Mouse (Mus musculus): Measurements from ENCODE around the gene Inafm2.
A peak's percentile ranks its signal among the peaks of the same experiment; 100 is the strongest.

Inafm2 gene

GRCm38 (mm10) chr2:118745232-118745884, at the start of gene Inafm2:
Gene Inafm2, plus strand, starts transcription at chr2:118745758.
- peak; percentile 88 for ATAC-seq (ENCODE audit: insufficient number of reproducible peaks, low FRiP score, low TSS enrichment)

- no peak for ATAC-seq (ENCODE audit: insufficient number of reproducible peaks, low FRiP score, low TSS enrichment)
These were observed 48.9 kb upstream of the Inafm2 start for GRCm38 (mm10) chr2:118696451-118697308.

GRCm38 (mm10) chr2:118697311-118697877, 48.2 kb upstream of the Inafm2 start:
- no peak for ATAC-seq (ENCODE audit: insufficient number of reproducible peaks, low FRiP score, low TSS enrichment)

- no peak for ATAC-seq (ENCODE audit: insufficient number of reproducible peaks, low FRiP score, low TSS enrichment)
These were observed 47.6 kb upstream of the Inafm2 start for GRCm38 (mm10) chr2:118697955-118698354.

GRCm38 (mm10) chr2:118700179-118701062, 45.1 kb upstream of the Inafm2 start:
- no peak for ATAC-seq (ENCODE audit: insufficient number of reproducible peaks, low FRiP score, low TSS enrichment)

GRCm38 (mm10) chr2:118701161-118701560, 44.4 kb upstream of the Inafm2 start:
- ATAC-seq (ENCODE audit: insufficient number of reproducible peaks, low FRiP score, low TSS enrichment), result no peak

GRCm38 (mm10) chr2:118701971-118702882, 43.3 kb upstream of the Inafm2 start:
- ATAC-seq (ENCODE audit: insufficient number of reproducible peaks, low FRiP score, low TSS enrichment), result no peak

- ATAC-seq (ENCODE audit: insufficient number of reproducible peaks, low FRiP score, low TSS enrichment), result no peak
These were observed 42.4 kb upstream of the Inafm2 start for GRCm38 (mm10) chr2:118702883-118703761.

GRCm38 (mm10) chr2:118703913-118704730, 41.4 kb upstream of the Inafm2 start, which contains the start of gene Ankrd63:
Gene Ankrd63, minus strand, starts transcription at chr2:118703963.
- ATAC-seq (ENCODE audit: insufficient number of reproducible peaks, low FRiP score, low TSS enrichment), result no peak

- ATAC-seq (ENCODE audit: insufficient number of reproducible peaks, low FRiP score, low TSS enrichment), result no peak
These were observed 39.1 kb upstream of the Inafm2 start for GRCm38 (mm10) chr2:118706436-118706835.

GRCm38 (mm10) chr2:118708472-118708871, 37.1 kb upstream of the Inafm2 start:
- ATAC-seq (ENCODE audit: insufficient number of reproducible peaks, low FRiP score, low TSS enrichment), result no peak

GRCm38 (mm10) chr2:118709655-118710221, 35.8 kb upstream of the Inafm2 start:
- ATAC-seq (ENCODE audit: insufficient number of reproducible peaks, low FRiP score, low TSS enrichment), result no peak

- ATAC-seq (ENCODE audit: insufficient number of reproducible peaks, low FRiP score, low TSS enrichment), result no peak
These were observed 34.5 kb upstream of the Inafm2 start for GRCm38 (mm10) chr2:118711038-118711494.

GRCm38 (mm10) chr2:118713631-118714030, 31.9 kb upstream of the Inafm2 start:
- no peak for ATAC-seq (ENCODE audit: insufficient number of reproducible peaks, low FRiP score, low TSS enrichment)

- ATAC-seq (ENCODE audit: insufficient number of reproducible peaks, low FRiP score, low TSS enrichment), result no peak
These were observed 31.3 kb upstream of the Inafm2 start for GRCm38 (mm10) chr2:118714230-118714629.

- ATAC-seq (ENCODE audit: insufficient number of reproducible peaks, low FRiP score, low TSS enrichment), result no peak
These were observed 28.9 kb upstream of the Inafm2 start for GRCm38 (mm10) chr2:118716677-118717076.

Measured in cerebellum, adult (tissue).